Mouse (Mus musculus): Measurements from ENCODE around the gene Dgcr6.
A peak's percentile ranks its signal among the peaks of the same experiment; 100 is the strongest.

The Dgcr6 gene

DNA sequence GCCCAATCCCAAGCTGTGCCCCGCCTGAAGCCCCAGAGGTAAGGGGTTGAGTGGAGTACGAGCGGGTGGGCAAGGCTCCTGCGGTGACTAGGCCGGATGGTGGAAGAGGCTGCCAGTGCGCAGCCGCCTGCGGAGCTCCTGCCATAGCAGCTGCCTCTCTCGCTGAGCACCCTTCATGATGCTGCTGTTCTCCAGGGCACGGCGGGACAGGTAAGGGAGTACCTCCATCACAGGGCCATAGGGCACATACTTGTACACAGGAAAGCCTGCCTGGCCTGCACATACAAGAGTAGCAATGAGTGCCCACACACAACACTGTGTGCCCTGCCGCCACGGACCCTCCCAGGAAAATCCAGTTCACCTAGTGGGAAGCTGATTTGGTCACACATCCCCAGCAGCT is 19.4 kb downstream of the Dgcr6 start:
- no peak for DNase-seq

DNA sequence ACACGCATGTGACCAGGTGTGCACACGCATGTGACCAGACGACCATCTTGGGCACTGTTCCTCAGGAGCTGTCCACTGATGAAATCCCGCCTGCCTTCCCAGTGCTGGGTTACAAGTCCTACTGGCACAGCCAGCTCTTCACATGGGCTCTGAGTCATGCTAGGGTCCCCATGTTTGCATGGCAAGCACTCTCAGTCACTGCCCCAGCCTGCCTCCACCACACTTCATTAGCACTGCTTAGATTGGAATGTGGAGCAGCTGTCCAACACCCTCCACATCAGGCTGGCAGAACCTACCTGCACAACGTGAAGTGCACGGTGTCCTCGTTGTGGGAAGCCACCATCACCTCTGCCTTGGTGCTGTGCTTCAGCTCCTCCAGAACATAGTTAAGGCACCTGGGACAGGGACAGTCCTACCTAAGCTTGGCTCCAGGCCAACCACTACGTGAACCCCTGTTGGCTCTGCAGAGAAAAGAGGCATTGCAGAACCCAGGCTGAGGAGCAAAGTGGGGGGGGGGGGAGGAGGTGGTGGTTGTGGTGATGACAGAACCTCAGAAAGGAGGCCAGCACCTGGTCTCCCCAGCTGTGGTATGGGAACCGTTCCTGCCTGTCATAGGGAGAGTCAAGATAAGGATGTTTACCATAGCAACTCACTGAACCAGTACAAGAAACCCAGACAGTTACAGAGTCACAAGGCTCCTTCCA is 20.8 kb downstream of the Dgcr6 start:
- peak in 1 of 2 experiments; percentile 27 for DNase-seq

DNA sequence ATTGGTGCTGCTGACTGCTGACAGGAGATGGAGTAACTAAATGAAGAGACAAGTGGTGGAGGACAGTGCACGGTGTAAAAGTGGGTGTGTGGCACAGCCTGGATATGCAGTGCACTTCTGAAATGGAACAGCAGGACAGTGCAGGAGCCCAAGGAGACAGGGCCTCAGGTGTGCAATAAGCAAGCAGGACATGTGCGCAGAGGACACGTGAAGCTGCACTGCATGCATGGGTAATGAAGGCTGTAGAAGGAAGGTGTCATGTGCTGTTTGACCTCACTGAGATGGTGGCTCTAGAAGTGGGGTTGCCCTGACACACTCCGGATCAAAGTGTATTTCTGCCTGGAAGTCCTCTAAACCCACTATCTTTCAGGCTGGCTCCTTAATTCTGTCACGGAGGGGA is 22.0 kb downstream of the Dgcr6 start:
- DNase-seq, result no peak

DNA sequence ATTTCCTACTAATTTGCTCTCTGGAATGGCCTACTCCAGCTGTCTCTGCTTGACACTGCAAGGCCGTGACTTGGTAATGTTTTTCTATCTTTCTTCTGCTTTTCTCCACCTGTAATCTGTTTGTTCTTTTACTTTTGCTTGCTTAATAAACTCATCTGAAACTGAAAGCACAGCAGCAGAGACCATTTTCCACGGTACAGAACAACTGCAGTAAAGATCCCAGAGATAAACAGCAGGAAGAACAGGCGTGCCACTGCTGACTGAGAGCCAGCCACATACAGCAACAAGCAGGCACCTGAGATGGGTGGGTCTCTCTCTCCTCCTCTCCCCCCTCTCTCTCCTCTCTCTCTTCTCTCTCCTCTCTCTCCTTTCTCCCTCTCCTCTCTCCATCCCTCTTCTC is 22.5 kb downstream of the Dgcr6 start:
- peak in 1 of 2 experiments; percentile 0 for DNase-seq

DNA sequence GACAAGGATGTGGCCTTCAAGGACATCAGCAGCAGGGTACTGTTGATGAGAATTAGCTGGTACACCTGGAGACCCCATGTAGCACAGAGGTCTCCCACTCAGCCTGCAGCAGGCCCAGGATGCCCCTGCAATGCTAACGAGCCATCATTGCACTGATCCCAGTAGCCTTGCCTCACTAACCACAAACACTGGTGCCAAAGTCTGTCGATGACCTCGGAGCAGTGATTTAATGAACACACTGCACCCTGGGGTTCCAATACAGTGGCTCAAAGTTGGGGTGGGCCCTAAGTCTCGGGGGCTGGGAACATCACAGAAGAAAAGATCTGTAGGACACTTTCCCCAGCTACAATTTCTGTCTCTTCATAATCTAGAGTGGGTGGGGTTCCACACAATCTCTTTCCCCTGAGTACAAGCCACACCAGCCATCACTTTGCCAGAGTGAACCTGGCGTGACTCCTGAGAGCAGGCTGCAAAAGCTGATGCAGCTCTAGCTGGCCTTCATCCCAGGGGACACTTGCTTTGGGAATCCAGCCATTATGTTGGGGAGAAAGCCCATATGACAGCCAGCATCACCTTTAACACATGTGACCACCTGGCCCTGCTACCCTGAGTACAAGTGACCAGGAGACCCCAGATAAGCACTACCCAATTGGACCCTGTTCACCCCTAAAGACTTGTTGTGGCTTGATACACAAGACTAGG is 25.8 kb downstream of the Dgcr6 start:
- DNase-seq, result peak in 1 of 2 experiments; percentile 8

DNA sequence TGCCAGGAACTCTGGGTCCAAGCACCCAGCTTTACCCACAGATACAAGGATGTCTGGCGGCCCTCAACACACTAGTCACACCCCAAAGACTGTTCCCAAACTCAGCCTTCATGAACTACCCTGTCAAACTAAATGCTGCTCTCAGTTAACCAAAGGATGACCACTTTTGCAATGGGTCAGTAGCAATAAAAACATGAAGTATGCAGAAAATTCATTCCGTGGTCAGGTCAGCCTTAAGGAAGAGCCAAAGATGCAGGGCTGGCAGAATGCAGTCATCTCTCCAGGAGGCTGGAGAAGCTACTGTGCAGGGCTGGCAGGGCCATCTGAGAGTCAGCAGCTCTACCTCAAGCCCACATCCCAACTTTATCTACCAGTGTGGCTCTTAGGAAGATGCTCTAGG is 26.6 kb downstream of the Dgcr6 start:
- DNase-seq, result no peak

DNA sequence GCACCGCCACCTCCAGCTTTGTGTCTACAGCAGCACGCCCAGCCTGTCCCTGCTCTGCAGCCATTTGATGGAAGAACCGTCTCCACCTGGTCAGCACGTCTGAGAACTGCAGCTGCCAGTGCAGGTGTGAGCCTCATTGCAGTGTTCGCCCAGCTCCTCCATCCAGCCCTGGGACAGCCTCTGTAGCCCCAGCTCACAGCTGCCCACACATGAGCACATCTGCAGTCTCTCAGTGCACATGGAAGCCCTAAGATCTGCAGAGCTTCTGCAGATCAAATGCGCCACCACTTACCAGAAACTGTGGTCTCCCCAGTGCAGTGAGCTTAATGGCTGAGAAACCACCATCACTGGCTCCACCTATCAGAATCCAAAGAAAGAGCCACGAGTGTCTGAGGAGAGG is 27.5 kb downstream of the Dgcr6 start:
- DNase-seq, result no peak

DNA sequence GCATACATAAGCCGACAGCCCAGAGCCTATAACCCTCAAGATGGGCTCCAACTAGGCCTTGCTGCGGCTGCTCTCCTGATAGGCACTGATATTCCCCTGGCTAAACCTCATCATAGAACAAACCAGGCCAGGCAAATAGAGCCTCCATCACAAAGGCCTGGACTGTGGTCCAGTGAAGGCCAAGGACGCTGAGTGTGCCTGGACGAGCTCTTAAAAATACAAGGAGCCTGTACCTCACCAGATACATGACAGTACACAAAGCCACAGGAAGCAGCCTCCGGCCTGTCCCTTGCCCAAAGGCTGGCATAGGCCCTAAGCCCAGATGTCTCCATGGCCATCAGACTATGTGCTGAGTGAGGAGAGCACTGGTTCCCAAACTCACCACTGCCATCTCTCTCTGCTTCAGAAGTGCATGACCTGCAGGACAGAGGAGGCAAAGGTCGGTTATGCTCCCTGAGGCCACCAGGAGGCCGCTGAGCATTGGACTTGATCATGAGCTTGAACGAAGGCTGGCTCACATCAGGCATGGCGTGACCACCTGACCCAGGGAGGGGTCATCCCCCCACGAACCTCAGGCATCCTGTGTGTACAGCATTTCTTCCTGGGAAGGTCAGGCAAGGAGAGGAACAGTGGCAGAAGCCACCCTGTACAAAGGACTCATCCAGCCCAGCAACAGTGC is 28.6 kb downstream of the Dgcr6 start:
- no peak for DNase-seq

DNA sequence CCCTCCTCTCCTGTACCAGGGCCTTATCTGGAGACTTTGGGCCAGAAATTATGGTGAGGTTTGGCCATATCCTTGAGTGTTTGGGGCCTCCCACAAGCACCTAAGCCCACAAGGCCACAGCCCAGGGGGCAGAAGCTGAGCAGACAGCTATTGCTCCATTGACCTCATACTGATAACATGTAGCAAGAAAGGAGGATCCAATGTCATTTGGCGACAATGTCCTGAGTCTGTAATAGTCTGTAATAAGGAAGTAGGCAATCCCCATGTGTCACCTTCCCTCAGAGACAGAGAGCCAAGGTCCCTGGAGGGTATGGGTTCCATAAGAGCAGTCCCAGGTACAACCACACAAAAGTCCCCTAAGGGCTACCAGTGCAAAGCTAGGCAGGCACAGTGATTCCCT is 29.6 kb downstream of the Dgcr6 start:
- DNase-seq, result no peak

DNA sequence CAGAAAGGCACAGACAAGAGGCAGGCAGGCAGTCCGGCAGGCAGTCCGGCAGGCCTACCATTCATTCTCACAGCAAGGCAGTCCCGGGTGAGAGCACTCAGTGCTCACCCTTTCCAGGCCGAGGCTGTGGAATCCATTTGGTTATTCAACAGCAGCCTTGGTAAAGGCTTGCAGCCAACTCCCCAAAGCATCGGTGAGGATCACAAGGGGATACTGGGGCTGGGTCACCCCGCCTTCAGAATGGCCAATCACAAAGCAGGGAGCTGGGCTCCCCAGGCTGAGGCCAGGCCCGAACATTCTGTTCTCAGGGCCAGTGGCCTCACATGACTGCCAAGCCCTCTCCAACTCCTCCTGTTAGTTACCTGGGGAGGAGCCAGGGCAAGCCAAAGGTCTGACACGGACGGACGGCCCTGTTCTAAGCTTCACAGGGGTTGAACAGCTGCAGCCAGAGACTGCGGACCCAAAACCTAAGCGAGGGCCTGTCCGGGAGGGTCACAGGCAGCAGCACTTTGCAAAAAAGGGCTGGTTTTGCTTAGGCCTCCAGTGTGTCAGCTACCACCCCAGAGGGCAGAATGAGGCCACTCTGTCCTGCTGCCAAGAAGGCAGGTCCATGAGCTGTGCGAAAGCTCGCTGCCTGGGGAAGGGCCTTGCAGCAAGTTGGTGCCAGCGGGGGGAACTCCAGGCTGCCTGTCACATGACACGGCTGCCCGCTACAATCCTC is 30.7 kb downstream of the Dgcr6 start:
- peak; percentile 62 to 73 for DNase-seq

DNA sequence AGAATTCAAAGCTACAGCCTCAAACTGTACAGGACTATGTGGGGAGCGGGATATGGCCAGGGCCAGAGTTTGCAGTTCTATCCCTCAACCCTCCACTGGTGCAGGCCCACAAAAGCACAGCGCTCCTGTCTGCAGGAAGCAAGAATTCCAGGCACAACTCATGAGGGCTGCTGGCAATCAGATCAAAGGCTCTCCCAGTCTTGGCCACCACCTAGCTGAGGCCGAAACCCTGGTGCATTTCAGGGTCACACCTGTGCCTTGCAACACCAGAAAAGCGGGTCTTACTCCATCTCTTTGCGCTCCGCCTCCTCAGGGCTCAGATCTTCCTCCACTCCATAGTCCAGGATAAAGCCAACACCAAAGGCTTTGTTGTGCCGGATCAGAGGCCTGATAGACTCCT is 31.6 kb downstream of the Dgcr6 start:
- no peak for DNase-seq

DNA sequence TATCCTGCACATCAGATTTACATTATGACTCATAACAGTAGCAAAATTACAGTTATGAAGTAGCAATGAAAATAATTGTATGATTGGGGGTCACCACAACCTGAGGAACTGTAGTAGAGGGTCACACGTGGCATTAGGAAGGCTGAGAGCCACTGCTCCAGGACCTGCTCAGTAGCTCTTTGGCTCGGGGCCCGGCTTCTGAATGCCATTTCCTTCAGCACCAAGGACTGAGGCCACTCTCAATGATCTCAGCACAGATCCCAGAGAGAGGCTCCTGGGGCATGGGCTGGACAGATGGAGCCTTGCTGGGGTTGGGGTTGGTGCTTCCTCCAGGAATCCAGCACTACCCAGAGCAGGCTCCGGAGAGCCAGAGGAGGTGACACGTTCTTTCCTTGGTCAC is 34.4 kb downstream of the Dgcr6 start:
- peak; percentile 48 to 67 for DNase-seq

DNA sequence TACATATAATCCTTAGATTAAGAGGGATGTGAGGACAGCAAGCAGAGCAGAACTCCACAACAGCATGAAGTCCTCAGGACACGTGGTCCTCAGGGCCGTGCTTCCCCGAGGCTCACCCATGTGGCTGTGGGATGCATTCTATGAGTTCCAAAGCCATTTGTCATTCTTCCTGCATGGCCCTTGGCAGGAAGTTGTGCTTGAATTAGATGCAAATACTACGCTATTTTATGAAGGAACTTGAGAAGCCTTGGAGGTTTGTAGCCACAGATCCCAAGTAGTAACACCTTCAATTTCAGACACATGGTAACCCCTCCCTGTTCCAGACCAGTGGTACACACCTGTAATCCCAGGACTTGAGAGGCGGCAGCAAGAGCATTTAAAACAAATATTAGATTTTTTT is 43.7 kb downstream of the Dgcr6 start:
- DNase-seq, result no peak

DNA sequence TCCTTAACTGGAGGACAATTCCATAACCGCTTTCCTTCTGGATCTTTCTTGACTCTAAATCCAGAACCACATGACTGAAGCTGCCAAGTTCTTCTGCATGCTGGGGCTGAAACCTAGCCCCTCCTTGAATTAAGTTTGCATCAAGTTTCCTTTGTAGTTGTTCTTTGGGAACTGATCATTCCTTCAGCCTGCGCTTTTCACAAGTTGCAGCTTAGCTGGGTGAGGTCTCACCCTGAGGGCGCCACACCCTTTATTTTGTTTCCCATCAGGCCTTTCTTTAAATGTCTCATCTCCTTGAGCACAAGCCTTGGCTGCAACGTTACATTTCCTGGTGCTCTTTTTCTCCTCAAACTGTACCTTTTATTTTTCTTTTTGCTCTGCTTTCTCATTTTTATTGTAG is 50.2 kb downstream of the Dgcr6 start:
- DNase-seq, result no peak

DNA sequence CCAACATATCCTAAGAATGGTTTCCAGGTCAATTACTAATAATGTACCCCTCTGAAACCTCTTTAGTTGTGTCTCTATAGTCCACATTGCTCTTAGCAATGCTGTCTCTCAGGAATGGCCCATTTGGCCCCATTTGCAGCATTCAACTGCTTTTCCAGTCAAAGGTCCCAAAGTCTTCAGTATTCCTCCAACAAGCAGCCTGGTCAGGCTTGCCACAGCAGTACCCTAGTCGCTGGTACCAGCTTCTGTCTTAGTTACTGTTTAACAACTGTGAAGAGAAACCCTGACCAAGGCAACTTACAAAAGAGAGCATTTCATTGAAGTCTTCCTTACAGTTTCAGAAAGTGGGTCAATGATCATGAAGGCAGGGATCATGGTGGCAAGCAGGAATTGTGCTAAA is 50.7 kb downstream of the Dgcr6 start:
- no peak for DNase-seq

DNA sequence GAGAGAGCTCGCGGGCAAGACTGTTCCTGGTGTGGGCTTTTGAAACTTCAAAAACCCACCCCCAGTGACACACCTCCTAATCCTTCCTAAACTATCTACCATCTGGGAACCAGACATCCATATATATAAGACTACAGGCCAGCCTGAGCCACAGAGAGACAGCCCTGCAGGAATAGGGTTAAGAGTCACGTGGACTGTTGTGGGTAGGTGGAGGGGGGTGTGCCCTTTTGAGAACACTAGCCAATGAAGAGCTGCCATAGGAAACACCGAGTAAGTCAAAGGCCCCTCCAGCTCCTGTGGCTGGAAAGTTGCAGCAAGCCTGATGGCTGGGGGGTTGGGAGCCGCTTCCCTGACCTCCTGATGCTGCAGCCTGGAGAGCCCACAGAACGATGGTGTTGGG is 51.1 kb downstream of the Dgcr6 start:
- no peak for DNase-seq

DNA sequence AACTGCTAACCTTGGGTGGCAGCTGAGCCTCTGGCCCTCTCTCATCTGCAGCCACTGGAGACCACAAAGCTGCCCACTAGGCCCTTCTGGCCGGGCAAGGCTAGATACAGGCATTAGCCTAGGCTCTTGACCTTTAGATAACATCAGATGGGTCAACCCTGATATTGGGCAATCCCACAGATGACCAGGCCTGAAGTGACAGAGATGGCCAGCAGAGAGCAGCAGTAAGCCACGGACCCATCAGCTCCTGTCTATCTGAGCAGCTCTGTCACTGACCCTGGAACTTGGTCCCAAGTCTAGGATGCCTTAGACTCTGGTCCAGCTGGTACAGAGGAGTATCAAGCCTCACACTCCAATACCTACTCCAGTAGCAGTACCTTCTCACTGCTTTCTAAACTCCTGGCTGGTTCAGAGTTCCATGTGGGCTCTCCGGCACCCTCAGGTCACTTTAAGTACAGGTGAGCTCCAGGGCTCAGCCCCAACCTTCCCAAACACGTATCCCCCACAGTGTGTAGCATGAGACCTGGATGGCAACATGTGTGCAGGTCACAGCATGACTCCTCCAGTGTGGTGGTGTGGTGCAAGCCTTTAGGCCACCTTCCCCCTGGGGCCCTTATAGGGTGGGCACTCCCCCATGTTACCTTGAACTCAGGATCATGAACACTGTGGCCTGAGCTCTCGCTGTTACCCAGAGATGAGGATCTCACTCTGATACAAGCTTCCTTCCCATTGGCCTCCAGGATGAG is 55.7 kb downstream of the Dgcr6 start:
- DNase-seq, result peak; percentile 94

DNA sequence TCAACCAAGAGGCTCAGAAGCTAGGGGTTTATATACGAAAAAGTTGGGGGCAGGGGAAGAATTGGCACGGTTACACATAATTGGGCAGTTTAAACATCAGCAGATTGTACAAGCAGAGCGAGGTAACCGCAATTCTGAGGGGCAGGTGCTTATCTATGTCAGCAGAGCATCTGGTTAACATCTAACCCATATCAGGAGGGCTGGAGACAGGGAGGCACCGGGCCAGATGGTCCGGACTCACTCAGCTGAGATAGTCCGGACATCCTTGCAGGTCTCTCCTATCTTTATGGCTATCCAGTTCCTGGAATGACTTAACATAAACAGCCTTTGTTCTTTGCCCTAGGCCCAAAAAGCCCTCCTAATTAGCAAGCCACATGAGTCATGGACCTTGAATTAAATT is 58.4 kb downstream of the Dgcr6 start:
- DNase-seq, result no peak

DNA sequence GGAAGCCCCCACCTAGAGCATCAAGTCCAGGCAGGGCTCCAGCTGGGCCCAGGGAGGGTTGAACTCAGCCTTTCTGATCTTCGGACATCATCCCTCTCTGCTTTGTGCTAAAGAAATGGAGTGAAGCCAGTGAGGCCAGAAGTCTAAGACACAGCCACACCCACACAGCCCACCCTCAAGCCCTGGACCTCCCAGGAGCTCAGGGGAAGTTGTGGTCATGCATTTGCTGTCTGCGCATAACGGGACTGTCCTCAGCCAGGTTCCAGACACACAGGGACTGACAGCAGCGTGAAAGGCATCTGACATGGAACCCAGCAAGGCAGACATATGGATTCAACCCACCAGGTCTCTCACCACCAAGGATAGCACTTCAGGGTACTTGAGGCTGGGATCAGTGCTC is 63.8 kb downstream of the Dgcr6 start:
- DNase-seq, result no peak

DNA sequence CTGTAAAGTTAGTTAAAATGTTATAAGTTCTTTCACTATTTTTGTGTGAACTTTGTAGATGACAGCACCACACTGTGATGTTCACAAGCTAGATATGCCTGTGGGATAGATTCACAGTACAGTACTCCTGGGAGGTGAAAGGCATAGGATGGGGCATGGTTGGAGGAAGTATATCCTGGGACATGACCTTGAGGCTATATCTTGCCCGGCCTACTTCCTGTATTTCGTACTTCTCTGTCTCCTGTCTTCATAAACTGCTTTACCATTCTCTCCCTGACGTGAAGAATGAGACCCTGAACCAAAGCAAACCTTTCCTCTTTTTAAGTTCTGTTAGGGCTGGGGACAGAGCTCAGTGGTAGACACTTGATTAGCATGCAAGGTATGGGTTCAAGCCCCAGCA is 65.6 kb downstream of the Dgcr6 start:
- DNase-seq, result no peak

DNA sequence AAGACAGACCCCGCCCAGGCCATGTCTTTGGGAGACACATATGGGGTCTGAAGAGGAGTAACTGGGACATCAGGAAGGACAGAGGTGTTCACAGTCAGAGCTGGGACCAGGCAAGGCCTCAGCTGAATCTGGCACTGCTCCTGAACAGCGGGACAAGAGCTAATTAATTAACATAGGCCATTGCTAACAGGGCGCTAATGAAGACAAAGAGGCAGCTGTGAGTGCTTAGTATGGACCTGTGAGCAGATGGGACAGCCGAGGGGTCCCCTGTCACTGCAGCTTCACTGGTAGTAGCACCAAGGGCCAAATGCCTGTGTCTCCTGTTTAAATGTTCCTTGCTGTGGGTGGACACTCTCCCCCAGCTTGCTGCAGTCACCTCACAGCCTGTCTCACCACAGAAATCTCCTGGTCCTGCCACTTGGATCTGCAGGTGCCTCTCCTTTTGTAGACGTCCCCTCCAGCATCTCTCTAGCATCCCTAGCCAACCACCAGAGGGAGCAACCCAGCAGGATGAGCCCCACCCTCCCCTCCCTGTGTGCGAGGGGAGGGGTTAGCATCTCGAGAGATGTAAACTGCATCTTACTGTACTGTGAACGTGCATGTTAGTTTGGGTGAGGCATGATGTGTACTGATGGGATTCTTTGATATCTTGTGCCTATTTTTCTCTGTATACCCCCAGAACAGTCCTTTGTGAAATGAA is 66.5 kb downstream of the Dgcr6 start:
- DNase-seq, result peak; percentile 80 to 86
